Mouse (Mus musculus): ENCODE results near the gene Palm. TPM values are rescaled to one million over a fixed set of nuclear protein-coding genes. Genes with fewer than 3 reads are reported as not detected.

Palm gene
- polyA plus RNA-seq, 2 experiments: 55.8 to 76.2 TPM

- WGBS: 68% methylated on average over 6 of the region's 6 CpGs
- H3K27ac ChIP-seq (replicated peaks; ENCODE audit: low read depth, low read length): no peak overlapping the region
- DNase-seq (ENCODE audit: low spot score) (no peak), ATAC-seq (ENCODE audit: low FRiP score, low read depth) (no peak)
- no peaks in the 10 kb centered on the region for H3K27me3 ChIP-seq (ENCODE audit: control insufficient read depth, insufficient read depth, low read length)
- no peaks in the 10 kb centered on the region for H3K9me3 ChIP-seq (ENCODE audit: control insufficient read depth, low read length)
- peaks cover 12% of the 10 kb centered on the region for H3K36me3 ChIP-seq (ENCODE audit: control insufficient read depth, insufficient read depth, low read length)
- no peak for TF ChIP-seq POLR2A (IDR thresholded peaks at IDR 0.05; ENCODE audit: borderline replicate concordance, extremely low read depth, insufficient read depth, insufficient read length)
- no peak overlapping the region for H3K4me2 ChIP-seq (replicated peaks; ENCODE audit: low read depth, low read length, severe bottlenecking)
- H3K9ac ChIP-seq (ENCODE audit: low read depth, low read length, severe bottlenecking): no peak overlapping the region
- no peak overlapping the region for H3K4me3 ChIP-seq (replicated peaks; ENCODE audit: low read length)
- peaks cover 12% of the 10 kb centered on the region for H3K4me1 ChIP-seq (ENCODE audit: control insufficient read depth, insufficient read depth, low read length)
These were observed 31.0 kb downstream of the Palm start for GRCm38 (mm10) chr10:79824413-79824812.

- H3K27ac ChIP-seq (replicated peaks; ENCODE audit: low read depth, low read length): no peak overlapping the region
- H3K4me1 ChIP-seq (ENCODE audit: control insufficient read depth, insufficient read depth, low read length): no peaks in the 10 kb centered on the region
- H3K4me2 ChIP-seq (replicated peaks; ENCODE audit: low read depth, low read length, severe bottlenecking): no peak overlapping the region
- H3K4me3 ChIP-seq (replicated peaks; ENCODE audit: low read length): no peak overlapping the region
- H3K9ac ChIP-seq (ENCODE audit: low read depth, low read length, severe bottlenecking): no peak overlapping the region
- WGBS: 75% methylated on average over 3 of the region's 3 CpGs
- no peaks in the 10 kb centered on the region for H3K36me3 ChIP-seq (ENCODE audit: control insufficient read depth, insufficient read depth, low read length)
- no peak for ATAC-seq (ENCODE audit: low FRiP score, low read depth)
- no peaks in the 10 kb centered on the region for H3K9me3 ChIP-seq (ENCODE audit: control insufficient read depth, low read length)
- DNase-seq (ENCODE audit: low spot score): no peak
- H3K27me3 ChIP-seq (ENCODE audit: control insufficient read depth, insufficient read depth, low read length): no peaks in the 10 kb centered on the region
- TF ChIP-seq POLR2A (IDR thresholded peaks at IDR 0.05; ENCODE audit: borderline replicate concordance, extremely low read depth, insufficient read depth, insufficient read length): no peak
These were observed 38.2 kb downstream of the Palm start for GRCm38 (mm10) chr10:79831583-79831982.

- DNase-seq (ENCODE audit: low spot score): no peak
- Histone ChIP-seq H3K9me3 (ENCODE audit: control insufficient read depth, low read length) (no peaks in the 10 kb centered on the region), H3K36me3 (ENCODE audit: control insufficient read depth, insufficient read depth, low read length) (no peaks in the 10 kb centered on the region), H3K27ac (replicated peaks; ENCODE audit: low read depth, low read length) (no peak overlapping the region), H3K4me1 (ENCODE audit: control insufficient read depth, insufficient read depth, low read length) (no peaks in the 10 kb centered on the region), H3K27me3 (ENCODE audit: control insufficient read depth, insufficient read depth, low read length) (no peaks in the 10 kb centered on the region), H3K4me3 (replicated peaks; ENCODE audit: low read length) (no peak overlapping the region), H3K4me2 (replicated peaks; ENCODE audit: low read depth, low read length, severe bottlenecking) (no peak overlapping the region), H3K9ac (ENCODE audit: low read depth, low read length, severe bottlenecking) (no peak overlapping the region)
- ATAC-seq (ENCODE audit: low FRiP score, low read depth): no peak
- 46% methylated on average over 7 of the region's 7 CpGs for WGBS
- TF ChIP-seq POLR2A (IDR thresholded peaks at IDR 0.05; ENCODE audit: borderline replicate concordance, extremely low read depth, insufficient read depth, insufficient read length): no peak
These were observed 38.8 kb downstream of the Palm start for GRCm38 (mm10) chr10:79832026-79832785.

GRCm38 (mm10) chr10:79832786-79833181 is 39.4 kb downstream of the Palm start:
- Histone ChIP-seq H3K4me2 (replicated peaks; ENCODE audit: low read depth, low read length, severe bottlenecking) (no peak overlapping the region), H3K27ac (replicated peaks; ENCODE audit: low read depth, low read length) (no peak overlapping the region), H3K4me1 (ENCODE audit: control insufficient read depth, insufficient read depth, low read length) (no peaks in the 10 kb centered on the region), H3K36me3 (ENCODE audit: control insufficient read depth, insufficient read depth, low read length) (no peaks in the 10 kb centered on the region), H3K9ac (ENCODE audit: low read depth, low read length, severe bottlenecking) (no peak overlapping the region), H3K4me3 (replicated peaks; ENCODE audit: low read length) (no peak overlapping the region), H3K27me3 (ENCODE audit: control insufficient read depth, insufficient read depth, low read length) (no peaks in the 10 kb centered on the region), H3K9me3 (ENCODE audit: control insufficient read depth, low read length) (no peaks in the 10 kb centered on the region)
- DNase-seq (ENCODE audit: low spot score): no peak
- WGBS: 74% methylated on average over 9 of the region's 9 CpGs
- no peak for TF ChIP-seq POLR2A (IDR thresholded peaks at IDR 0.05; ENCODE audit: borderline replicate concordance, extremely low read depth, insufficient read depth, insufficient read length)
- no peak for ATAC-seq (ENCODE audit: low FRiP score, low read depth)

- H3K9me3 ChIP-seq (ENCODE audit: control insufficient read depth, low read length): no peaks in the 10 kb centered on the region
- WGBS: 21% methylated on average over 9 of the region's 9 CpGs
- no peak overlapping the region for H3K4me2 ChIP-seq (replicated peaks; ENCODE audit: low read depth, low read length, severe bottlenecking)
- no peaks in the 10 kb centered on the region for H3K4me1 ChIP-seq (ENCODE audit: control insufficient read depth, insufficient read depth, low read length)
- DNase-seq (ENCODE audit: low spot score): peak; percentile 87
- no peak overlapping the region for H3K9ac ChIP-seq (ENCODE audit: low read depth, low read length, severe bottlenecking)
- H3K36me3 ChIP-seq (ENCODE audit: control insufficient read depth, insufficient read depth, low read length): no peaks in the 10 kb centered on the region
- H3K27ac ChIP-seq (replicated peaks; ENCODE audit: low read depth, low read length): no peak overlapping the region
- H3K27me3 ChIP-seq (ENCODE audit: control insufficient read depth, insufficient read depth, low read length): no peaks in the 10 kb centered on the region
- no peak overlapping the region for H3K4me3 ChIP-seq (replicated peaks; ENCODE audit: low read length)
- ATAC-seq (ENCODE audit: low FRiP score, low read depth): peak; percentile 85
- TF ChIP-seq POLR2A (IDR thresholded peaks at IDR 0.05; ENCODE audit: borderline replicate concordance, extremely low read depth, insufficient read depth, insufficient read length): no peak
These were observed 41.5 kb downstream of the Palm start for GRCm38 (mm10) chr10:79834769-79835398.

Data from limb, embryonic 14.5 days (tissue).